Mouse (Mus musculus) right cerebral cortex, postnatal 10 days (tissue): ENCODE measurements around the gene Atf6.
A peak's percentile ranks its signal among the peaks of the same experiment; 100 is the strongest.

Experiments
- DNase-seq, 2 experiments: peaks; one replicate each; pipeline ENCODE4 v3.0.0; 2021; ENCODE audit warnings: low spot score in 2 of 2

Atf6 gene

DNA sequence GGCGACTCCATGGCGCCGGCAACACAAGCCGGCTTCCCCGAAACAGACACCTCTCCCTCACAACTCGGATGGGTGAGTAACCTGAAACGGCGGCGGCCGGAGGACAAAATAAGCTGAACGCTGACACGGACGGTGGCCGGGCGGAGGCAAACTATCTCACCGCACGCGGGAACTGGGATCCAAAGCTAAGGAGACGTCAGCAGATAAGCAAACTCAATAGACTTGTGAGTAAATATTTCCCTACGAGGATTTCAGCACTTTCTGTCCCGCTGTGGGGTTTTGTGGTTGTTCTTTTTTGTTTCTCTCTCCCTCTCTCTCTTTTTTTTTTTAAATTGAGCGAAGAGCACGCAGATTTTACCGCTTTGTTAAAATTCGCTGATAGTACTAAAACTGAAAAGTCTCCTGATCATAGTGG, at the start of gene Atf6:
Atf6 (minus strand) TSS at position 81 of the 415 bp plus-strand sequence.
- peak; percentile 96 to 97 for DNase-seq

DNA sequence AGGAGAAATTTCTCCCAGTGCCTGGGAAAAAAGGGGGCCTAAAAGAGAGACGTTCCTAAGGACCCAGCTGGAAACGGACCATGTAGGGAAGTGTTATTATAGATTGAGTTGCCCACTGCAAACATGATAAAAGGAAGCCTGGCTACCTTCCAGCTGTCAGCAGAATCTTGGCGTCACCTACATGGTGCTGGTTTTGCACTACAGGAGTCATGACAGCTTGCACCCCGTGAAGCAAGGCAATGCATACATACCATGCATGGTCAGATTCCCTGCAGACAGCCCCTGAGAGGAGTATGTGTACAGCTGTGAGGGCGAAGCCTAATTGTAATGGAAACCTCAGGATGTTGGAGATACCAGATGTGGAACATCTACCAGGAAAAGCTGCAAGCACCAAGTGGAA, 48.1 kb upstream of the Atf6 start:
- no peak for DNase-seq

DNA sequence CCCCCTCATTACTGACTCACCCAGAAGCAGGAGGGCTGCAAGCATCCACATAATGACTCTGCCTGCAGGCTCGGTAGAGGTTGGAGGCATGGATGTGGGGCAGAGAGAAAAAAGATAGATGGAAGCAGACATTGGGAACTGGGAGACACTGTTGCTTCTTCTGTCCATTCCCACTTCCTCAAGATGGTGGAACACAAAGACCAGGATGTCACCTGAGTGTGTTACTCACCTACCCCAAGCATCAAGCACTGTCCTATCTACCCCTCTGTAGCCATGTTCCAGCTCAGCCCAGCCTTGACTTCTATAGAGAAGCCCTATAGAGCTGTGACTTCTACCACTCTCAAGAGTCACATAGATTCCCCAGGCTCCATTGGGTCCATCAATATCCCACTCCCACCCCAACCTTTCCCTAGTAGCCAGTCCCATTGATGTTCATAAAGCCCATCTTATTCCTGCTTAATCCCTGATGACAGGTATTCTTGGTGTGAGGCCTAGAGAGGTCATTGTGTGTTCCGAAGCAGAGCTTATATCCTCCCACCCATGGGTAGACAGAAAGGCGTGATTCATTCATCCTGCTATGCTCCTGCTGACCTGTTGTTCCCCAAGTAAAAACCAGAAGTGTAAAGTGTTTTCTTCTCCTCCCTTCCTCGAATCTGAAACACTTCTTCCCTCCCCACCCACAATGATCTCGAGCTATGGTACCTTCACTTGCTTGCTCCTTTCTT, 45.5 kb upstream of the Atf6 start, which contains the start of gene Fcrlb:
Fcrlb (minus strand) TSS at position 51 of the 725 bp plus-strand sequence.
- no peak for DNase-seq

DNA sequence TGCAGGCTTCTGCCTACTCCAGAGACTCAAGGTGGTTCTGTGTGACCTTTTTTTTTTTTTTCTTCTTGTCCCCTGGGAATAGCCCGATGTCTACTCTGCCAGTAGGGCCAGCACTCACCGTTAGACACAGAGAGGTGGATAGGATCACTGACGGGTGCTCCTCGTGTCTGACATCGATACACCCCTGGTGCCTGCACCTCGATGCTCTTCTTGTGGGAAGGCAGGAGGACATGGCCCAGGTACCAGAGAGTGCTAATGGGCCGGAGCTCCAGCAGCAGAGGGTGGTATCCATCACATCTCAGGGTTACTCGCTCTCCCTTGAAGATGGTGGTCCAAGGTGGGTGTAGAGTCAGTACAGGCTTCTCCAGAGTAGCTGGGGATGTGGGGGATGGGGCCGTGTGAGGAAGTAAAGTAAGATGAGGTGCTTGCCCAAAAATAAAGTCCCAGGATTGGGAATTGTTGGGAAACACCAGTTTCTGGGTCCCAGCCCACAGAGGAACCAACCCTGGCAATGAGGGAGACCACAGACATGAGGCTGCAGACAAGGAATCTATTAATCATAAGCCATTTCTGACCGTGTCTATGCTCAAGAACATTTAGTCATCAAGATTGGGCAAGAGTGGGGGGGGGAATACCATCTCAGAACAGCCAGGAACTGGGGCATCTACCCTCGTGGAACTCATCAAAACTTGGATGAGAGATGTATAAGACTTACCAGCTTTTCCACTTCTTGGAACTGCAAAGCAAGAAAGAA, 44.5 kb upstream of the Atf6 start:
- DNase-seq: no peak

DNA sequence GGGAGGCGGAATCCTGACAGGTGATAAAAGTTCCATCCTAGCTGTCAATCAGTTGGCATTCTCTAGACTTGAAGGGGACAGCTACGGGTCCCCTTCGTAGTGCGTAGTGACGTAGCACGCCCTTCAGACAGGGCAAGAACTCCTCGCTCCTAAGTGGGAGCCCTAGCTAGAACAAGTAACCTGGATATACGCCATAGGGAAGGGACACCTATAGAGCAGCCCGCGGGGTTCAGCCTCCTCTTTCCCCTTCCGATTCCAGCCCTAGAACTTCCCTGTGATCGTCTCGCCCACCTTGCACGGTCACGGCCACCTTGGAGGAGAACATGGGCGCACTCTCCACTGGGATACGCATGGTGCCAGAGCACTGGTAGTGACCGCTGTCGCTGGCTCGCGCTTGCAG, 40.8 kb upstream of the Atf6 start:
- DNase-seq: no peak

DNA sequence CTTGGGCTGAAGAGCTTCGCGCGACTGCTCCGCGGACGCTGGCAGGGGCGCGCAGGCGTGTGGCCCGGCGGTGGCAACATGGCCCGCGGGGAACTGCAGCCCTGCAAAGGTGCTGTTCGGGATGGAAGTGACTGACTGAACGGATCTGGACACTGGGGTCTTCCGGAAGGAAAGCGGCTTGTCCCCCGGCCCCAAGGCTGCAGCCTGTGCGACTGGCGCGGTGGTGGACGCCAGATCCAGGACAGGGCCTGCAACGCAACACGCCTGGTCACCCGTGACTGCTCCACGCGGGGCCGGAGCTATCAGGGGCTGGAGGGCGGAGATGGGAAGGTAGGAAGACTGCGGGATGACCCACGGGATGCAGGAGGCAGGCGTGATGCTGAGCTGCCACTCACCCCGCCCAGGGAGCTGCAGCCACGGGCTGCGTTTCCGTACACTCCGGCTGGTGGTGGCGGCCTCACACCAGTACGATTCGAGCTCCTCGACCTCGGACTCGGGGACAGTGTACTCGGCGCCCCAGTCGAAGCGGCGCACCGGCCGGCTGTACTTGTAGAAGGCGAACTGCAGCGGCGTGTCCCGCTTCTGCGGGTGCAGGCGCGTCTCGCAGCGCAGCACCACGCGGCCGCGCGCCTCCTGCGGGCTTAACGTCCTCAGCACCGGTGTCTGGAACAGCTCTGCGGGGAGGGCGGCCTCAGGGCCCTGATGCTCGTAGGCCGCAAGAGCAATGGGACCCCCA, 40.1 kb upstream of the Atf6 start:
- DNase-seq: peak; percentile 40 to 51

DNA sequence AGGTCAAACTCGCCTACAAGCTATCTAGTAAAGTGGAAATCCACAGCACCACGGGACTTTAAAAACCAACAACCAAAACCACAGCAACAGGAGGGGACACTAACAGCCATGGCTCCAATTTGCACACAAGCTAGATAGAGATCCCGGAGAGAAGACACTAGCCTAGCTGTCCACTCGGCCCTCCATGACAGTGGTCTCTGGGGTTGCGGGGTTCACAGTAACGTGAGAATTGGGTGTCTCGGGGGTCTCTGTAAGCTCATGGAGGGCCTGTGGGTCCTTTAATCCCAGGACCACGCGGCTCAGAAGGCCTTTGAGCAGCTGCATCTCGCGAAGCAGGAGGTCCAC, 39.5 kb upstream of the Atf6 start:
- DNase-seq: no peak

DNA sequence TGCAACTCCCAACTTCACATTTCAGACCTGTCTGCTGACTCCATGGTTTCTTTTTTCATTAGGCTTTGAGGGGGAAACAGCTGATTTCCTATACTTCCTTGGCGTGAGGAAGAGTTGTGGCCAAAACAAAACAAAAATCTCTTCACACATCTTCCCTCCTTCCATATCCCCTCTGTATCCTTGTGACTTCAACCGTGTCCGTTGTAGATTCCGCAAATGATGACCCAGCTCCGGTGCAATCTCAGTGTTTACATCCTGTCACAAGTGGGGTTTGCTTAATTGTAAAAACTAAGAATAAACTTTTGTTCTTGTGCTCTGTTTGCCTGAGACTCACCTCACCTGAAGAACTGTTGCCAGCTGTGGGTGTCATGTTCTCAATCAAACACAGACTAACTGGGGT, 35.9 kb upstream of the Atf6 start:
- DNase-seq: no peak

DNA sequence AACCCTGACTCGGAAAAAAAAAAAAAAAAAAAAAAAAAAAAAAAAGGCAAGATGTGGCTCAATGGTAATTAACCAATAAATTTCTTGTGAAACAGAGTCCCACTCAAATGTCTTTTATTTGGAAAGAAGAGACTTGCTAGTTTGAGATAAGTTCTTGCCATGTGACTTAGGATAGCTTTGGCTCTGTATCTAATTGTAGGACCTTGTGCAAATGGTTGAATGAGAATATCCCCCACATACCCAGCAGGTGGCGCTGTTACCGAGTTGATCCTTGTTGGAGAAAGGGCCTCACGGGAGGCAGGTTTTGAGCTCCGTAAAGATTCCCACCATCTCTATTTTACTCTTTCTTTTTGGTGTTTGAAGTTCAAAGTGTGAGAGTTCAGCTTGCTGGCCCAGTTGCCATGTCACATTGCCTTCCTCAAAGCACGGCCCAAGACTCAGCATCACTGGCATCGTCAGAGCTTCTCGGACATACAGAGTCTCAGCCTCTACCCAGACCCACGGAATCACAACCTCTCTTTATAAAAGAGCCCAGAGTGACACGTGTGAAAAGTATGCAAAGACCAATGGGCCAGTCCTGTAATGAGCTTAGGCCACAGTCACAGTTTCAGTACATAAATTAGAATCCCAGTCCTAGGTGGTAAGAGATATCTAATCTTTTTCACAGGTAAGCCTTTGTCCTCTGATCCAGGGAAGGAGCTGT, 34.1 kb upstream of the Atf6 start:
- peak; percentile 84 to 92 for DNase-seq

DNA sequence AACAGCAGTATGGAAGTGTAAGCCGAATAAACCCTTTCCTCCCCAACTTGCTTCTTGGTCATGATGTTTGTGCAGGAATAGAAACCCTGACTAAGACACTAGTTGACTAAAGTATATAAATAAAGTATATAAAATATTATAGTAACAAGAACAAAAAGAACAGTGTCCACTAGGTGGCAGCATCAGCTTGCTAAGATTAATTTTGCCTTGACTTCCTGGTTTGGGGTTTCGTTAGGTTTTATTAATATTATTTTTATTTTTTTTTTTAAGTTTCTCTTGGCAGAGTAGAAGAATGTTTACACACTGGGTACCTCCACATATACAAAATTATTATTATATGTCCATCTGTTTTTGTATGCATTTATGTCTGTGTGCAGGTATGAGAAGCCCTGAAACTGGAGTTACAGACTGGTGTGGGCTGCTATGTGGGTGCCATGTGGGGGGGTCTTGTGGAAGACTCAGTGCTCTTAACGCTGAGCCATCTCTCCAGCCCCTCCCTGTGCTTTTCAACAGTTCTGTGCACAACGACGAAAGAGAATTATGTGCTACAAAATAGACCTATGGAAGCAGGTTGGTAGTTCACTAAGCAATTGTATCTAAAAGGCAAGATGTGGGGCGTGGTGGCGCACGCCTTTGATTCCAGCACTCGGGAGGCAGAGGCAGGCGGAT, 33.4 kb upstream of the Atf6 start:
- peak in 1 of 2 experiments; percentile 64 for DNase-seq

DNA sequence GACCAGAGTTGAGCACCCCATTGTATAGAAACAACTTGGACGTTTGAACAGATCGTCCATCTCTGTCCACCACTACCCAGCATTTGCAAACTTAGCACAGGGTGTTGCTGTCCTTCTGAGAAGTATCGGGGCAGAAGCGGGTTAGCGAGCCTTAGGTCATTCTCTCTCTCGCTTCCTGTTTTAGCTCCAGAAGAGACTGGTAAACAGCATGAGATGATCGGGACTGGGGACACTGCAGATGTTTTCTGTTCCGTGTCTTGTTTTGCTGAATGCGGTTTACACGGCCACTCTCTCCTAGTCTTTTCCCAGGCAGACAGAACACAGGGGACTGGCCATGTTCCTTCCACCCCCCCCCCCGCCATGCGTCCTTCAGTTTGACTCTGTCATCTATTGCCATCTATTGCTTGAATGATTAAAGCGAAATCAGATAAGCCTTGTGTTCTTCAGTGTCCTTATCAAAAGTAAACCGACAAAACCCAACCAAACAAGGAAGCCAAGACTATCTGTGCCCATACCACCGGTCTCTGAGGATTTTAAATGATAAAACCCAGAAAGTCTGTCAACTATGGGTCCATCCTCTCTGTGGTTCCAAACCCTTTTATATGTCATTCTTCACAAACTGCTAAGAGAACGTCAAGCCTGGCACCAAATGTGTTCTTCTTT, 31.0 kb upstream of the Atf6 start:
- DNase-seq: no peak

DNA sequence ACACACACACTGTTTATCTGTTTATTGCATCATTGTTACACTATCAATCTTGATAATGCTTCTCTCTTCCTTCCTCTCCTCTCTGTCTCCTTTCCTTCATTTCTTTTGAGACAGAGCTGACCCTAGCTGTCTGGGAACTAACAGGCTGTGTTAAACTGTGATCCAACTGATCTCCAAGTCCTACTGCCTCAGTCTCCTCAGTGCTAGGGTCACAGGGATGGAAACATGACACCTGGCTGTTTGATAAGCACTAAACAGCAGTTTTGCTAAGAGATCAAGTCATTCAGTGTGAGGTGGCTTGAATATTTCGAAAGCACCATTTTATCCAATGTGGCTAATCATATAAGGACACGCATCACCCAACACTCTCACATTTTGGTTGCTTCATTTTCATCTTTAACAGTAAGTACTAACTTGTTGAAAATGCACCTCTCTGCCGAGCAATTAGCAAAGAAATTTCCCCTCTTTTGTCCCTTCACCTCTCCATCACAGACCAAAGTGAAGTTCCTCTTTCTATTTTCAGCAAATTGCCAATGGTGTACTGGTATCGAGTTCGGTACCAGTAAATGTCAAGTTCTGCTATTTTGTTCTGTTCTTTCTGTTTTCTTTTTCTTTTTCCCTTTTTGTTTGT, 29.2 kb upstream of the Atf6 start:
- DNase-seq: no peak

DNA sequence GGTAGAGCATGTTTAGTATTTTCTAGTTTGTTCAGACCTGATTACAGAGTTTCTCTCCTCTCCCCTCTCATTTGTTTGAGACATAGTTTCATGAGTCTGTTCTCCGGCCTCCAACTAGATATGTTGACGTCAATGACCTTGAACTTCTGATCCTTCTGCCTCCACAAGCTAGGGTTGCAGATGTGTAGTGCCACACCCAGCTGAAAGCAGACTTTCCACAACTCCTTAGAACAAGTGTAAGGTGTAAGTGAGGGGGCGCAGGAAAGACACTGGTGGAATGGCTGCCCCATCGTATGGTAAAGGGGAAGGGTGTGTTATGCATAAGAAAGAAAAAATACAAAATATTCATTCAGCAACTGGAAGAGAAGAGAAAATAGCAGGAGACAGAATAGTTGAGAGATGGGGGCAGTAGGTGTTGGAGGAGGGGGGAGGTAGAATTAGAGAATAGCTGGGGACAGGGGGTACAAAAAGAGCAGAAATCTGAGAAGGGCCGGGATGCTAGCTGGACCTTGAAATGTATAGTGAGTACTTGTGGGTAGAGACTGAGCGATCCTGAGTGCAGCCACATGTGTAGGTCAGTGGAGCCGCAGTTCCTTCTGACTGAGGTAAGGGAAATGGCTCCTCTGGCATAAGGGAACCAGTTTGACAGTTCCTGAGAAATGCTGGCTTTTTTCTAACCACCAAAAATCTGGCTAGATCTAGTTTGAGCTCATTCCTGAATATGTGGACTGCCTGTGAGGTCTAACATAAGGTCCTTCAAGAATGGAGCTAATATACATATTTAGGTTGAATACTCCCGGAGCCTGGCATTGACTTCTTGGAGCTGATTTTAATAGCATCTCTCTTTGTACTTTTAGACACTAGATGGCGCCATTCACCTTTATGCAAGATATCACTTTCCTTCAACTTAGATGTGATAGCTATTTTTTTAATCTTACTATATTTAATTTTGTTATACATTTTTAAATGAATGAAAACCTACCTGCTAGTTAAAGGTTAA, 27.3 kb upstream of the Atf6 start:
- DNase-seq: no peak

DNA sequence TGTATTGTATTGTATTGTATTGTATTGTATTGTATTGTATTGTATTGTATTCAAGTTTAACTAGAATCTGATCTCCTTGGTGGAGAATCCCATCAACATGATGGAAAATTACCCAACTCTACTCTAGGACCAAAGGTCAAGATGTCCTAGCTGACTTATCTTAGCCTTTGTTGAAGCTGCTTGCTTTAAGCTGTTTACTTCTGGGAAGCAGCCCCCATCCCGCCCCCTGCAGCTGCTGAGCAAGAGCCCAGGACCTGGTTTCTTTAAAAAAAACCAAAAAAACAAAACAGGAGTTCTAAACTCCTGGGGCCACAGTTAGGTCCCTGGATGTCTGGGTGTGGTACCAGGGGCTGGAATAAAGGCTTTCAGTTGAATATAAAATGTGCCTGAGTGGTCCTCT, 24.7 kb upstream of the Atf6 start:
- DNase-seq: no peak

DNA sequence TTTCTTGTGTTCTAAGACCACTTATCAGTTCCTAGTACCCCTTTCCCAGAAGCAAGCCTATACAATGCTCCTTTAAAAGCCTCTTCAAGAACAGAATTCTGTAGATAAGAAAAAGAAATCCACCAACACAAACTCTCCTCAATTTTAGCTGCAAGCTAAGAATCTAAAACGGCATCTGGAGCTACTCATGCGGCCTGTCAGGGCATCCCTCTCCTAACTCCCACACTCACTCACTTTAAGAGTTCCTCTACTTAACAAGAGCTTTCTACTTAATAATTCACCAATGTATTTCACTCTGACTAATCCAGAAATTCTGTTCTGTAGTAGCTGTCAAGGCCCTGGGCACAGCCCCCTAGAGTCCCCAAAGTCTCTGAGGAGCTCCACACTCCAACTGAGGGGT, 24.1 kb upstream of the Atf6 start:
- no peak for DNase-seq

DNA sequence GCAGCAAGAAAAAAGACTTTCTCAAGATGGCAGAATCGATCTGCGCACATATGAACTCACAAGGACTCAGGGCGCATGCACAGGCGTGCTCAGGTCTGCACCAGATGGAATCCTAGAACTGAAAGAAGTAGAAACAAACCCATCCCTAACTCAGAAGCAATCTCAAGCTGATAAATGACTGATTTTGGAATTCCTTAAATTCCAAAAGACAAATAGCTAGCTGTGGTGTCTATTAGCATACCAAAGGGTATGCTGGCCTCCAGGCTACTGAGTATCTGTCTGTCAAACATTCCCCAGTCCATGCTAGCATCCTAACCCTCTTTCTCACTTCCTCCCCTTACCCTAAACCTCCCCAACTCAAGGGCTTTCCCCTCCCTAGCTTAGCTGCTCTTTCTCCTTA, 21.7 kb upstream of the Atf6 start:
- DNase-seq: no peak

DNA sequence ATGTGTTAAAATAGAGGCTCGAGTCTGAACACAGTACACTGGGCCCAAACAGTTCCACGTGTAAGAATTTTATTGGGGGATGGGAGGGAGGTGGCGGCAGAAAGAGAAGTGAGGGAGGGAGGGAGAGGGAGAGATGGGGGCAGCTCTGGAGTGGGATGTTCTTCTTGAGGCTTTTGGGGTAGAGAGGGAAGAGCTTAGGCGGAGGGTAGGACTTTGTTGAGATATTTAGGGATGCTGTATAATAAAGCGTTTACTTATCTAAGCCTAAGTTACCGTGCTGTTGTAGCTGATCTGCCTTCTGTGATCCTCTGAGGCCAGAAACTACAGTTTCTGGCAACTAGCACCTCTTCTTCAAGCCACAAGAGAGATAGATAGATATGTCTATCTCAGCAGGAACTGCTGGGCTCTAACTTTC, 18.5 kb upstream of the Atf6 start:
- no peak for DNase-seq

DNA sequence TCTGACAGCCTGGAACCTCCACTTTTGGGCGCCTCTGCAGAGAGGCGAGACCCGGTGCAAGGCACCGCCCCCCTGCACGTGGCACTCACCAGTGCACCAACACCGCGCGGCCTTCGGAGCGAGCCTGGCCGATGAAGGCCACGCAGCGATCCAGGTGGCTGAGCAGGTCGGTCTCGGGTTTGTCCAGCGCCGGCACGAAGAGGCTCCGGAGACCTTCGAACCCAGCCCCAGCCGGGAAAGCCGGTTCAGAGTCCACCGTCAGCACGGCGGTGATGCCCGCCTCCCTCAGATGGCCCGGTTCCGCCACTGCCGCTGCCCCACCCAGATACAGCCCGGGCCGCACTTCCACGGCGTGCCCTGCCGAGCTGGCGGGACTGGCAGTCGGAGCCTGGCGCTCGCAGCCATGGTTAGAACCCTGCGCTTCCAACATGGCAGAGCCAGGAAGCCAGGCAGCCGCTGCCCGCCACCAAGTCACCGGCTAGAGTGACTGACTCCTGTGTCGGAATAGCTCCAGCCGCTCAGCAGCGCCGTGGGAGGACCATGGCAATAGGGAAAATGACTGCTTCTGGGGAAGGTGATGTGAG, 17.5 kb upstream of the Atf6 start, which contains the start of the genes Gm26620 and Dusp12:
Gm26620 (plus strand) TSS at position 88 of the 584 bp plus-strand sequence.
Dusp12 (minus strand) TSS at position 563 of the 584 bp plus-strand sequence.
- DNase-seq: peak; percentile 94 to 95

DNA sequence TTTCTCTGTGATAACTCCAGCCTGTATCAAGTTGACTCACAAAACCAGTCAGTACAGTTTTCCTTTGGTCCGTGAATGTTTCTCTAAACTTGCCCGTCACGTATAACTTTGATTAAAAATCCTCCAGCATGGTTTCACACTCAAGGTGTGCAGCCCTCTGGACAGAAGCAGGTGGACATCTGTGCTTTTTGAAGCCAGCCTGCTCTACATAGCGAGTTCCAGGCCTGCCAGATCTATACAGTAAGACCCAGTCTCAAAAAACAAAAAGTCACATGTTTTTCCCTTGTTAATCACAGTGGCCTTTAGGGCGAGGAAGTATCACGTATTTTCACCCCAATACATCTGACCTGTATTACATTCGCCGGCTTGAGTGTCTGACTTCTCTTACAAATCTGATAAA, 16.8 kb upstream of the Atf6 start:
- no peak for DNase-seq
